Mouse (Mus musculus) C2C12 (cell line): ENCODE data around the gene Senp2.

ENCODE experiments used
- CTCF ChIP-seq: IDR thresholded peaks from one replicate; pipeline ENCODE4 v1.5.1; 2011; ENCODE audit not compliant: control insufficient read depth, insufficient read depth, insufficient read length
- MAX ChIP-seq: IDR thresholded peaks from one replicate; pipeline ENCODE4 v1.6.1; 2011; ENCODE audit warnings: mild to moderate bottlenecking, control low read depth
- MYOG ChIP-seq: IDR thresholded peaks from one replicate; pipeline ENCODE4 v1.6.1; 2011; ENCODE audit not compliant: control insufficient read depth, insufficient read length; ENCODE audit errors: extremely low read depth

DNA sequence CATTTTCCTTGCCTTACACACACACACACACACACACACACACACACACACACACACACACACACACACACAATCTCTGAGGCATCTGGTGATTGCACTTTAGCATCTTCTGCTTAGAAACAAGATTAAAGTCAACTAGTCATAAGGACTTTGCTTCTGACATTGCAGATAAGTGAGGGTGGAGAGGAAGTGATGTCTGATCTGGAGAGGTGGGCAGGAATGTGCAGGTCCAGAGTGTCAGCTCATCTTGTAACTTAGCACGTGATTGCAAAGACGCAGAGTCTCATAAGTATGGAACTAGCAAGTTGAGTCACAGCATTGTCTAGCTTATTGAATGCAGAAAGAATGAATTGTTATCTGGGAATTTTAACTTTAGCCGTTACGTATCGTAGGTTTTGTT, 18.2 kb downstream of the Senp2 start:
- no peak for TF ChIP-seq CTCF
- TF ChIP-seq MAX: no peak
- TF ChIP-seq MYOG: no peak
